Mouse (Mus musculus) lung, embryonic 15.5 days (tissue): Measurements from ENCODE around the gene Ubxn6. TPM values are rescaled to one million over a fixed set of nuclear protein-coding genes. Genes with fewer than 3 reads are reported as not detected.
"Not testable (repeated sequence)": the region's sequence is repeated elsewhere in the genome, so short reads cannot be mapped to it uniquely, and the experiment has no call there.

Experiments used
- ATAC-seq: fragments of 200-750 bp; cut with Nextera tagmentation; 2 replicates; pipeline ENCODE4 v1.8.0; 2017; ENCODE audit warnings: moderate number of reproducible peaks, borderline replicate concordance; ENCODE audit not compliant: low FRiP score, low TSS enrichment; ENCODE audit errors: extremely low read depth
- H3K27ac ChIP-seq: fragments of 300-500 bp; sonication (generic); 2 replicates; pipeline ENCODE4 v1.5.1; 2015; ENCODE audit warnings: moderate library complexity, mild to moderate bottlenecking, inconsistent platforms
- H3K27me3 ChIP-seq: fragments of 300-500 bp; sonication (generic); 2 replicates; pipeline ENCODE4 v1.6.1; 2015; ENCODE audit warnings: inconsistent platforms
- H3K36me3 ChIP-seq: fragments of 300-500 bp; sonication (generic); 2 replicates; pipeline ENCODE4 v1.6.1; 2015; ENCODE audit warnings: inconsistent platforms
- H3K4me1 ChIP-seq: fragments of 300-500 bp; sonication (generic); 2 replicates; pipeline ENCODE4 v1.6.1; 2015; ENCODE audit warnings: inconsistent platforms
- H3K4me2 ChIP-seq: fragments of 300-500 bp; sonication (generic); 2 replicates; pipeline ENCODE4 v1.6.1; 2015; ENCODE audit warnings: inconsistent platforms, mild to moderate bottlenecking, moderate library complexity
- H3K4me3 ChIP-seq: fragments of 300-500 bp; sonication (generic); 2 replicates; pipeline ENCODE4 v1.5.1; 2015; ENCODE audit warnings: mild to moderate bottlenecking, inconsistent platforms
- H3K9ac ChIP-seq: fragments of 300-500 bp; sonication (generic); 2 replicates; pipeline ENCODE4 v1.6.1; 2015; ENCODE audit warnings: inconsistent platforms
- H3K9me3 ChIP-seq: fragments of 300-500 bp; sonication (generic); 2 replicates; pipeline ENCODE4 v1.6.1; 2016; ENCODE audit warnings: inconsistent platforms
- WGBS: fragments of 180-500 bp; shearing (Covaris S2); methylation state at CpG from one replicate; pipeline ENCODE4 v1.1.7; 2015; 5-methylcytosine and 5-hydroxymethylcytosine counted together
- polyA plus RNA-seq: library from polyadenylated mRNA; unstranded; fragments of >200 nt; fragmentation: Nextera tagmentation; extraction: Ambion mirVana; gene quantifications from 2 replicates; pipeline ENCODE4 v1.2.1, GENCODE M21; 2015

Gene Ubxn6
- polyA plus RNA-seq, 1 experiment from 2014 or later, result 41.3 TPM

DNA sequence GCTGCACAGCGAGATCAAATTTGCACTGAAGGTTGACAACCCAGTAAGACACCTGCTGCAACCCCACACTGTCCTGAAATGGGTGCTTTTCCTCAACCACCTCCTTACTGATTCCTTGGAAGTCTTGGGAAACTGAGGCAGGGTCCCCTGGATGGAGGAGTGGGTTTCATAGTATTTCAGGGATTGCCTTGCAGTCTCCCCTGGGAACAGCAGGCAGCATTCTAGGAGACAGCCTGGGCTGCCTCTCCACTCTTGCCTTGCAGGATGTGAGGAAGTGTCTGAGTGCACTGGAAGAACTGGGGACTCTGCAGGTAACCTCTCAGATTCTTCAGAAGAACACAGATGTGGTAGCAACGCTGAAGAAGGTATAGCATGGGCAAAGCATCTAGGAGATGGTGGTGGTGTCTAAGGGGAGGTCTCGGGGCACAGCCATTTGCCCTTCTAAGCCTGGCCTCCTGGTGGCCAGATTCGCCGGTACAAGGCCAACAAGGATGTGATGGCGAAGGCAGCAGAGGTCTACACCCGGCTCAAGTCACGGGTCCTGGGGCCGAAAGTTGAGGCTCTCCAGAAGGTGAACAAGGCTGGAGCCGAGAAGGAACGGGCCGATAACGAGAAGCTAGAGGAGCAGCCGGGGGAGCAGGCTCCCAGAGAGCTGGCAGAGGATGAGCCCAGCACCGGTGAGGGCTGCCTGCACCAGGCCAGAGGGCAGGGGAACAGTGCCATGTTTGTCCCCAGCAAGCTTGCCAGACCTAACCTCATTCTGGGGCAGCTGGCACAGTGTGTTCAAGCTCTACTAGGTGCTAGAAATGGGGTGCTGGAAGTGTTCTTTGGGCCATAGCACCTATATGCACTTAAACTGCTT lies 24.1 kb upstream of the Ubxn6 start:
- H3K4me1 ChIP-seq, result no peaks in the 10 kb centered on the region
- no peak overlapping the region for H3K4me2 ChIP-seq
- H3K36me3 ChIP-seq, result peaks cover 80% of the 10 kb centered on the region
- H3K9ac ChIP-seq, result no peak overlapping the region
- no peaks in the 10 kb centered on the region for H3K9me3 ChIP-seq
- ATAC-seq, result no peak
- H3K4me3 ChIP-seq, result no peak overlapping the region
- H3K27me3 ChIP-seq, result no peaks in the 10 kb centered on the region
- H3K27ac ChIP-seq, result no peak overlapping the region
- 90% methylated on average over 15 of the region's 15 CpGs for WGBS

DNA sequence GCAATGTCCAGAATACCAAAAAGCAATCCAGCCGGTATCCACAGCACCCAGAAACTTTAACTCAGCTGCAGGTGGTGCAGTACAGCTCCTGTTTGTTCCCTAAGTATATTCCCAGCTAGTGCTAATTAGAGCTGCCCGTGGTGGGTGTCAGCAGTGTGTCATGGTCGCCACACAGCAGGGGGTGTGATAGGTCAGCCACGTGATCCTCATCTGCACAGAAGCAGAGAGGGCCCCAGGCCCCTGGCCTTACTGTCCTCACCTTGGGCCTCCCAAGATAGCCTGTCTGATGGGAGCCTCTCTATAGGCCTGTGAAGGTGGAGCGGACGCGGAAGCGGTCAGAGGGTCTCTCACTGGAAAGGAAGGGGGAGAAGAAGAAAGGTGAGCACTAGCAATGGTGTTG lies 23.4 kb upstream of the Ubxn6 start:
- Histone ChIP-seq H3K27ac (no peak overlapping the region), H3K9me3 (no peaks in the 10 kb centered on the region), H3K9ac (no peak overlapping the region), H3K27me3 (no peaks in the 10 kb centered on the region), H3K4me3 (no peak overlapping the region), H3K4me2 (no peak overlapping the region), H3K4me1 (no peaks in the 10 kb centered on the region), H3K36me3 (peaks cover 81% of the 10 kb centered on the region)
- ATAC-seq, result no peak
- whole genome bisulfite sequencing, result 92% methylated on average over 8 of the region's 8 CpGs

DNA sequence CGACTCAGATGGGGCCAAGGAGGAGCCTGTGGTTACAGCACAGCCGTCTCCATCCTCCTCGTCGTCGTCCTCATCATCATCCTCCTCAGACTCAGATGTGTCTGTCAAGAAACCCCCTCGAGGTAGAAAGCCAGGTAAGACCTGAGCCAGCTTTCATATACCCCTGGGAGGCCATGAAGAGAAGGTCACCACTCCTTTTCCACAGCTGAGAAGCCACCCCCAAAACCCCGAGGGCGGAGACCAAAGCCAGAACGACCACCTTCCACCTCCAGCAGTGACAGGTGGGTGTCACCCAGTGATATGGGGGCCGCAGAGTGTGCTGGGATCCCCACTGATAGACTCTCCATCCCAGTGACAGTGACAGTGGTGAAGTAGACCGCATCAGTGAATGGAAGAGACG lies 22.1 kb upstream of the Ubxn6 start:
- Histone ChIP-seq H3K4me2 (no peak overlapping the region), H3K4me1 (no peaks in the 10 kb centered on the region), H3K9ac (no peak overlapping the region), H3K27me3 (no peaks in the 10 kb centered on the region), H3K27ac (no peak overlapping the region), H3K4me3 (no peak overlapping the region), H3K36me3 (peaks cover 75% of the 10 kb centered on the region), H3K9me3 (no peaks in the 10 kb centered on the region)
- 88% methylated on average over 12 of the region's 12 CpGs for WGBS
- no peak for ATAC-seq

DNA sequence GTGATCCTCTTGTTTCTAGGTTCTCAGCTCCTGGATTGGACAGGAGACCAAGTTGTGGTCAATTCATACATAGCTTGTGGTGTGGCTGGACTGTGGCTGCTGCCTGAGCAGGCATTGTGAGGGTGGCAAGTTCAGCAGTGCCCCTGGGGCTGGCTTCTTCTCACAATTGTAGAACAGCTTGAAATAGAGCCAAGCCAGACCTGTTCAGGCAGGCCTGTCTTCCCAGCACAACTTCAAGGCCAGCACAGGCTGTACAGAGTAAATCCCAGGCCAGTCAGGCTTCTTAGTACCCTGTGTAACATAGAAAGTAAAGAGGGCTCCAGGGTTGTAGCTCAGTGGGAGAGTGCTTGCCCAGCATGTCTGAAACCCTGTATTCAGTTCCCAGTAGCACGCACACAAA lies 18.0 kb upstream of the Ubxn6 start:
- Histone ChIP-seq H3K4me2 (no peak overlapping the region), H3K27me3 (no peaks in the 10 kb centered on the region), H3K4me3 (no peak overlapping the region), H3K9ac (no peak overlapping the region), H3K9me3 (no peaks in the 10 kb centered on the region), H3K4me1 (no peaks in the 10 kb centered on the region), H3K27ac (no peak overlapping the region), H3K36me3 (peaks cover 59% of the 10 kb centered on the region)
- no peak for ATAC-seq
- 93% methylated on average over 1 of the region's 1 CpGs for WGBS

DNA sequence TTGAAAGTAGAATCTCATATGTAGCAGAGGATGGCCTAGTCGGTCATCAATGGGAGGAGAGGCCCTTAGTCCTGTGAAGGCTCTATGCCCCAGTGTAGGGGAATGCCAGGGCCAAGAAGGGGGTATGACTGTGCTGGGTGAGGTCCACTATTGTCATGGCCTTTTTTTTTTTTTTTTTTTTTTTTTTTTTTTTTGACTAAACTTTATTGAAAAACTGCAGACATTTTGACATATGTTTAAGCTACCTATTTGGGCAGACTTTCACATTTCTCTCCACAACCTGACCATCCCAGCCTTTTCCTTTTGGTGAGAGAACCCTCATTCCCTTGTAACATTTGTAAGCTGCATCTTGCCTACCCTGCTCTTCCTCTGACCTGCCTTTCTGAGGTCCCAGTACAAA lies 17.5 kb upstream of the Ubxn6 start:
- WGBS, result 92% methylated on average over 1 of the region's 1 CpGs
- ATAC-seq, result no peak
- Histone ChIP-seq H3K27ac (no peak overlapping the region), H3K27me3 (no peaks in the 10 kb centered on the region), H3K4me3 (no peak overlapping the region), H3K9me3 (no peaks in the 10 kb centered on the region), H3K4me1 (no peaks in the 10 kb centered on the region), H3K4me2 (no peak overlapping the region), H3K36me3 (peaks cover 54% of the 10 kb centered on the region), H3K9ac (no peak overlapping the region)

DNA sequence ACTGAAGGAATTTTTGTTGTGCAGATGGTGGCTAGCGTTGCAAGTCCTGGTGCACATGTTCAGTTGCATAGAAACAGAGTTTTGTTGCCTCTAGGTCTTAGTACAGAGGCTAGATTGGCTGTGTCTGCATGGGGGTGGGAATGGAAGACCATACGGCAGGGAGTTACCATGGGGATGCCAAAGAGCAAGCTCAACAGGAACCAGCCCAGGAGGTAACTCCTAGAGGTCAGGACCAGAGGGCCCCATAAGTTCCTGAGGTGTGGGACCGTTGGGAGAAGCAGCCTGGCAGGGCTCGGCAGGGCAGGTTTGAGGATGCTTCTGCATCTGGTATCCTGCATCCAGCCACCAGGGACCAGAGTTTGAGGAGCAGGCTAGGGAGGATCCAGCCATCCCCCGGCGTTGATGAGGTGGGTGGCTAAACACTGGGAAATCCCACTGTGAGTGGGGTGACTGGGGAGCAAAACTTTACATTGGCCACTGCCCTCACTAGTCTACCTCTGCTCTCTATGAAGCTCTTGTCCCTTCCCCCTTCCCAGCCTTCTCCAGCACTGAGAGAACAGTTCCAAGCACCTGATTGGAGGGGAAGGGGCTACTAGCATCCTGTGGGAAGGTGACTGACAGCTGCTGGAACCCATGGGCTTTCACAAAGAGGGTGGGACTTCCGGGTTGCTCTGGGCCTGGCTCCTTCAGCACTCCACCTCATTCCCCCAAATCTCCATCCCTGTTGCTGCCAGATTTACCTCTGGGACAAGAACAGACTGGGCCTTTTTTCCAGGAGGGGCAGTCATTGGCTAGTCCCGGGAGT lies 6.2 kb upstream of the Ubxn6 start:
- H3K4me1 ChIP-seq, result peaks cover 20% of the 10 kb centered on the region
- H3K9ac ChIP-seq, result peak overlapping the region; percentile 93
- 8% methylated on average over 8 of the region's 8 CpGs for WGBS
- peak overlapping the region; percentile 92 for H3K4me2 ChIP-seq
- H3K27ac ChIP-seq, result no peak overlapping the region
- H3K36me3 ChIP-seq, result peaks cover 15% of the 10 kb centered on the region
- no peaks in the 10 kb centered on the region for H3K9me3 ChIP-seq
- no peak for ATAC-seq
- H3K27me3 ChIP-seq, result no peaks in the 10 kb centered on the region
- H3K4me3 ChIP-seq, result peak overlapping the region; percentile 92

DNA sequence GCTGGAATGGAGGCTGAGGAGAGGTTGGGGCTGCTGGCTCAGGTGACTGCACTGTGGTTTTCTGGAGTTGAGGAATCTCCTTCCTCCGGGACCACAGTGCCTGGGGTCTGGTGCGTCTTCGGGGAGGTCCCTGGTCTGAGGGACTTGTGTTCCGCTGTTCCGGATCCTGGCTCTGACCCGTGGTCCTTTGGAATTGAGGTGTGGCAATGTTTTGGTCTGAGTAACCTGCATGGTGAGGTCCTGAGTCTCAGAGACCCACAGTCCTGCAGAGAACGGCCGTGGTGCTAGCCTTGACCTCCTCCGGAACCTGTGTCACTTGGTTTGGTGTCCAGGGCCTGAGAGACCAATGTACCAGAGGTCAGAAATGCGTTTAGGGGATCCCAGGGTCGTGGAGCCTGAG lies 5.1 kb upstream of the Ubxn6 start:
- Histone ChIP-seq H3K4me2 (peak overlapping the region; percentile 92), H3K9me3 (no peaks in the 10 kb centered on the region), H3K27me3 (no peaks in the 10 kb centered on the region), H3K9ac (peak overlapping the region; percentile 93), H3K4me3 (peak overlapping the region; percentile 92), H3K27ac (peak overlapping the region; percentile 62), H3K36me3 (peaks cover 15% of the 10 kb centered on the region), H3K4me1 (peaks cover 26% of the 10 kb centered on the region)
- 1% methylated on average over 11 of the region's 11 CpGs for WGBS
- no peak for ATAC-seq

DNA sequence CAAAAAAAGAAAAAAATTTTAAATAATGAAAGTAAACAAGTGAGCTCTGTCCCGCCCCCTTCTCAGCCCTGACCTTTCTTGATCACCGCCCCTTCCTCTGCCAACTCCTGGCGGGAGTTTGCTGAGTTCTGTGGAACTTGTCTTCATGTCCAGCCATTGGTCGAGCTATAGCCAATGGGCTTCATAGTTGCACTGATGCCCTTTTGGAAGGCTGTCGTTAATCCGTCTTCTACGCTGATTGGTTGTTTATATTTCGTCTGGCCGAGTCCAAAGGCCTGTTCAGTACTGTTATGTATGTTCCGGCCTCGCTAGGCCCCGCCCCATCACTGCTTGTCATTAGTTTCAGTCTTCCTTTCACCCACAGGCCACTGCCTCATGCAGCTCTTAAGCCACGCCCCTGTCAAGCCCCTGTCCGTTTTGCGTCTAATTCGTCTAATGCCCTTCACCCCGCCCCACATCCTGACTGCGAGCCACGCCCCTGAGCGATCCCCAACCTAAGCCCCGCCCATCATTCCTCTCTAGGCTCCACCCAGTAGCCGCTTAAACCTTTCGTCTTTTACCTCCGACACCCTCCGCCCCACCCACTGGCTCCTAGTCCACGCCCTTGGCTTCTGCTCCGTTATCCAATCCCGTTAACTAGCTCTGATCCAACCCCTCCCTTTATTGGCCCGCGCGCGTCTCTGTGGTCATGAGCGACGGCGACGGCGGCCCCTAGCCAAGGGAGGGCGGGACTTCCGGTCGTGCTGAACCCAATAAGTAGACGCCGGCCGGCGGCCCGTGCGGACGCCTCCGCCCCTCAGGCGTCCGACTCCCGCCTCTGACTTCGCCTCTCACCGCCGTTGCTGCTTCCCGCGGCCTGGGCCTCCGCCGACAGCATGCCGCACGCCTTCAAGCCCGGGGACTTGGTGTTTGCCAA lies 4.3 kb upstream of the Ubxn6 start, which contains the start of gene Hdgfl2:
TSS of gene Hdgfl2 (plus strand) at position 755 of the 916 bp plus-strand sequence.
- peak; percentile 94 for ATAC-seq
- peak within 1 kb of the TSS; percentile 62 for H3K27ac ChIP-seq

DNA sequence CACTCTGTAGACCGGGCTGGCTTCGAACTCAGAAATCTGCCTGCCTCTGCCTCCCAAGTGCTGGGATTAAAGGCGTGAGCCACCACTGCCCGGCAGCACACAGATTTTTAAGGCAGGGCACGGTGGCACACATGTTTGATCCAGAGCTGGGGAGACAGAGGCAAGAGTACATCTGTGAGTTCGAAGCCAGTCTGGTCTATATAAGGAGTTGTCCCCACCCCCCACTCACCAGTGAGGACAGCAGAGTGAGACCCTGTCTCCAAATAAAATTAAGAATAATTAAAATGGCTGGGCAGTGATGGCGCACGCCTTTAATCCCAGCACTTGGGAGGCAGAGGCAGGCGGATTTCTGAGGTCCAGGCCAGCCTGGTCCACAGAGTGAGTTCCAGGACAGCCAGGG lies 3.5 kb upstream of the Ubxn6 start:
- H3K27me3 ChIP-seq, ATAC-seq, H3K9me3 ChIP-seq, H3K9ac ChIP-seq: not testable (repeated sequence)
- Histone ChIP-seq H3K4me1 (peaks cover 36% of the 10 kb centered on the region), H3K4me3 (peak overlapping the region; percentile 92), H3K27ac (peak overlapping the region; percentile 51; the same call in 1 of the 2 replicates), H3K4me2 (peak overlapping the region; percentile 92), H3K36me3 (peaks cover 12% of the 10 kb centered on the region; the same call in 1 of the 2 replicates)
- 68% methylated on average over 9 of the region's 9 CpGs for WGBS

More for the DNA sequence above, 4.3 kb upstream of the Ubxn6 start, which contains the start of gene Hdgfl2:
- Histone ChIP-seq H3K9me3 (no peaks in the 10 kb centered on the region), H3K36me3 (peaks cover 12% of the 10 kb centered on the region; the same call in 1 of the 2 replicates), H3K9ac (peak within 1 kb of the TSS; percentile 93), H3K27me3 (no peaks in the 10 kb centered on the region), H3K4me3 (peak within 1 kb of the TSS; percentile 92), H3K4me1 (peaks cover 28% of the 10 kb centered on the region), H3K4me2 (peak within 1 kb of the TSS; percentile 92)
- WGBS, result under 1% methylated on average over 61 of the region's 61 CpGs

DNA sequence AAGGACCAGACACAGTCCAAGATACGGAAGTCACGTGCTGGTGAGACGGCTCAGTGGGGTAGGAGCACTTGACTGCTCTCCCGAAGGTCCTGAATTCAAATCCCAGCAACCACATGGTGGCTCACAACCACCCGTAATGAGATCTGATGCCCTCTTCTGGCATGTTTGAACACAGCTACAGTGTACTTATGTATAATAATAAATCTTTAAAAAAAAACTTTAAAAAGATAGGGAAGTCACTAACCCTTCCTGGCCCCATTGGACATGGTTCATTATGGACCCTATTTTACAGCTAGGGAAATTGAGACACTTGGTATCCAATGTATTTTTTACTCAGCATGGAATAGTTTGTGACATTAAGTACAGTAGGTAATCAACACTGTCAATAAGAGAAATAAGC lies 2.7 kb upstream of the Ubxn6 start:
- WGBS, result 83% methylated on average over 5 of the region's 5 CpGs
- Histone ChIP-seq H3K36me3 (peaks cover 12% of the 10 kb centered on the region), H3K27ac (no peak overlapping the region), H3K4me2 (no peak overlapping the region), H3K9me3 (no peaks in the 10 kb centered on the region), H3K4me1 (peaks cover 36% of the 10 kb centered on the region), H3K4me3 (no peak overlapping the region), H3K27me3 (no peaks in the 10 kb centered on the region), H3K9ac (no peak overlapping the region)
- no peak for ATAC-seq

DNA sequence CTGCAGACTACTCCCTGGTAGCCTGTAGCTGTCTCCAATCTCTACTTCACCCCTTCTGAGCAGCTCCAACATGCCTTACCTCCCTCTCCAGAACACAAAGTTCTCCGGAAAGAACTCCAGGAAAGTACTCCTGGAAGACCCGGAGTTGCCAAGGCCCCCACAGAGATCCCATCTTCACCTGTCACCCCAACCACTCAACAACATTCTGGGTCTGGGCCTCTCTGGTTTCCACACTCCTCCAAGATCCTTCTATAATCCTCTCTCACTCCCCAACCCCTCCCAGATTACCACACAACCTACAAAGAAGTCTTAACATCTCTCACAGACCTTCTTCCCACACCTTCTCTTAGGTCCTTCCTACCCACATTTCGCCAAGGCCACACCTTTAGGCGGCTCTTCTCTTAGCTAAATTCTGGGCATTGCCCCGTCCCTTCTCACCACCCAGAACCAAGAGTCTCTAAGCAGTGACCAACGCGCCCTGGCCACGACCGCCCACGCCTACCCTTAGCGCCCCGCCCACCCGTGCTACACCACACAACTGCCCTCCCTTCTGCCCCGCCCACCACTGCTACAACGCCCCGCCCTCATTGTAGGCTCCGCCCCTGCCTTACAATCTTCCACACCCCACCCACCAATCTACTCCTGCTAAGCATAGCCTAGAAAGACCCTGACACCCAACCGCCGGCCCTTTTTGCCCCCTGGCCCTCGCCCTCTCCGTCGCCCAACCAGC lies 566 bp downstream of the Ubxn6 start:
- peak; percentile 37 for ATAC-seq
- WGBS, result 7% methylated on average over 22 of the region's 22 CpGs
- Histone ChIP-seq H3K4me1 (peaks cover 16% of the 10 kb centered on the region), H3K9me3 (no peaks in the 10 kb centered on the region), H3K27ac (peak overlapping the region; percentile 98), H3K36me3 (peaks cover 37% of the 10 kb centered on the region), H3K9ac (peak overlapping the region; percentile 70), H3K27me3 (no peaks in the 10 kb centered on the region), H3K4me2 (peak overlapping the region; percentile 74), H3K4me3 (peak overlapping the region; percentile 82)
